Mouse (Mus musculus): ENCODE measurements around the gene Gm49366. TPM values are rescaled to one million over a fixed set of nuclear protein-coding genes. Genes with fewer than 3 reads are reported as not detected.
"Not testable (repeated sequence)": the region's sequence is repeated elsewhere in the genome, so short reads cannot be mapped to it uniquely, and the experiment has no call there.

Gm49366 gene
- total RNA-seq, 1 experiment from 2014 or later = not detected

DNA sequence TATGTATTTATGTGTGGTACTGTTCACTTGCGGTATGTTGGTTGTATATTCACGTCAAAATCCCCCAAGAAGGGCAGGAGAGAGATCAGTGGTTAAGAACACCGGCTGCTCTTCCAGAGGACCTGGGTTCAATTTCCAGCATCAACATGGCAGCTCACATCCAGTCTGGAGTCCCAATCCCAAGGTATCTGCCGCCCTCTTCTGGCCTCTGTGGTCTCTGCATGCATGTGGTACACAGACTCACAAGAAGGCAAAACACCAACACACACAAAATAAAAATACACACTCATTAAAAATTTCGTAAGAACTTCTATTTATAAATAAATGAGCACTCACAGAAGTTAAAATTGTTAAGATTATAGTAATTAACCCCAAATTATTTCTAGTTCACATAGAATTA is 24.5 kb downstream of the Gm49366 start:
- ATAC-seq (replicated peaks in 1 of 2; ENCODE audit: insufficient read depth in 1 of 2, low FRiP score in 2 of 2, low TSS enrichment in 1 of 2, low read depth in 1 of 2, poor library complexity in 2 of 2, severe bottlenecking in 2 of 2) = no peak

DNA sequence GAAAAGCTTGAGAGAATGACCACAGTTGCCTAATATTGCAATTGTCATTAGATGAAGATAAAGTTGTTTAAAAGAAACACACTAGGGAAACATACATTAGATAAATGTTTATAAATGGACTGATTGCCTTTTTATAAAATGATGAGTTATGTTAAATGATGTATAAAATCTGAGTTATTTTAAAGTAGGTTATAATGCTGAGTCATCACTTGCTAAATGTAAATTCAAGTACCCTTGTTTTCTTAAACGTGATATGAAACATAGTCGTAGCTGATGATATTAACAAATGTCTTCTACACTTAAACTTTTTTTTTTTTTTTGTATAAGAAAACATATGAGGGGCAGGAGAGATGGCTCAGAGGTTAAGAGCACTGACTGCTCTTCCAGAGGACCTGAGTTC is 25.1 kb downstream of the Gm49366 start:
- ATAC-seq (replicated peaks in 1 of 2; ENCODE audit: insufficient read depth in 1 of 2, low FRiP score in 2 of 2, low TSS enrichment in 1 of 2, low read depth in 1 of 2, poor library complexity in 2 of 2, severe bottlenecking in 2 of 2) = no peak

DNA sequence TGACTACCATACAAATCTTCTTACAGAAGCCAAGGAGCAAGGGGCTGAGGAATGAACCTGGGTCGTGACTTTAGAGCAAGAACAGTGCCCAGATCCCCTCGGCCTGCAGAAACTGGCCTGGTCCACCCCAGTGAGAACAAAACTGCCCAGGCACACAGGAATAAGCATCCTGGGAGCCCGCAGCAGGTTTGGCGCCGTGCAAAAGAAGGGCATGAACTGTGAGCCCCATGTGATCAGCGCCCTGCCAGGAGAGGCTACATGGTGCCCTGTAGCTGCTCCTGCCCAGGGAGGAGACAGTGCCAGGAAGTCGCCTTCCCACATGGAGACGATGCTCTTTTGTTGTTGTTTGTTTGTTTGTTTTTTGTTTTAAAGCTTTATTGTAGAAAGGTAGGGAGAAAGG is 25.9 kb downstream of the Gm49366 start:
- no peak for ATAC-seq (replicated peaks in 1 of 2; ENCODE audit: insufficient read depth in 1 of 2, low FRiP score in 2 of 2, low TSS enrichment in 1 of 2, low read depth in 1 of 2, poor library complexity in 2 of 2, severe bottlenecking in 2 of 2)

DNA sequence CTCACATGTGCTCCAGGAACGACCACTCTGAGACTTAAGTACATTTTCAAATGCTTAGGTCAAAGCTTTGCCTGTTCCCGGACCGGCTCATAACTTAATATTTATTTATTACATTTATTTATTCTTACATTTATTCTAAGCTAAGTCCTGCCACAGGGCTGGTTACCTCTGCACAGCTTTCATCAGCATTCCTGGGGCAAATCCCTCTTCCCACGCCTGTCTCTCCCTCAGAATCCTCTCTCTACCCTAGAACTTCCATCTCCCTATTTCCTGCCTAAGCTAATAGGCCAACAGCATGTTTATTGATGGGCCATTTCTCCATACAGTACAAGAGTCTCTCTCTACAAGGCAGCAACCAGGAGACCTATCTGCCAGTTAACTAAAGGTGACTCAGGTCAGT is 29.0 kb downstream of the Gm49366 start:
- no peak for ATAC-seq (replicated peaks in 1 of 2; ENCODE audit: insufficient read depth in 1 of 2, low FRiP score in 2 of 2, low TSS enrichment in 1 of 2, low read depth in 1 of 2, poor library complexity in 2 of 2, severe bottlenecking in 2 of 2)

DNA sequence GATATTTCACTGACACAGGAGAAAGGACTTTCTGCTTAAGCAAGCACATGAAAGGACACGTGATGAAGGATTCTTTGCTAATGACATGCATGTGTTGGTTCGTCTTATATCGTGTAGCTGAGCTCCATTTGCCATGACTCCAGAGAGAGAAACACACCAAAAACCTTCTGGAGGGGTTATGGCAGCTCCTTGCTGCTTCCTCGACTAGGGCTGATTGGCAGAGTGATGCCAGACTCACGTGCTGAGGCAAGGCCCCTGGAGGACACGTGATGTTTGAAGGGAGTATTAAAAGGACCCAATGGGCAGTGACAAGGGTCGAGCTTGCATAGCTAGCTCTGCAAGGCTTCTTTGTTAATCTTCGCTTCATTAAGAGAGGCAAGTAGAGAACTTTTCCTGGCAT is 29.6 kb downstream of the Gm49366 start:
- ATAC-seq (replicated peaks in 1 of 2; ENCODE audit: insufficient read depth in 1 of 2, low FRiP score in 2 of 2, low TSS enrichment in 1 of 2, low read depth in 1 of 2, poor library complexity in 2 of 2, severe bottlenecking in 2 of 2) = no peak

DNA sequence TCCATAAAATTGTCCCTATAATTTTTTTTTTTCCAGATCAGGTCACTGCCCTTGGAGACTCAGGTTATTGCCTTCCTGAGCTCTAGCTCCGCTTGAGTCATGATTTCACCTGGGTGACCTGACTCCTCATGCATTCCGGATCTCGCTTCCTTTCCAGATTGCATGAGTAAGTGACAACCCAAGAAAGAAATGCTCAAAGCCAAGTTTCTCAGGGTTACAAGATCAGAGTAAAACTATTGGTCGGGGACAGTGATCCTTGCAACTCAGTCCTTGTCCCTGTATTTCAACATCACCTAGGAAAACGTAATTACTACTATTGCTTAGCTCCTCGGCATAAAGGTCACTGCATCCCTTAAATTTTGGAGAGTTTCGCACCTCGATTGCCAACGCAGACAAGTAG is 30.3 kb downstream of the Gm49366 start, which contains the start of gene Acot5:
Gene Acot5 (plus strand): TSS at position 340 of the 400 bp plus-strand sequence.
- ATAC-seq (replicated peaks in 1 of 2; ENCODE audit: insufficient read depth in 1 of 2, low FRiP score in 2 of 2, low TSS enrichment in 1 of 2, low read depth in 1 of 2, poor library complexity in 2 of 2, severe bottlenecking in 2 of 2) = no peak

DNA sequence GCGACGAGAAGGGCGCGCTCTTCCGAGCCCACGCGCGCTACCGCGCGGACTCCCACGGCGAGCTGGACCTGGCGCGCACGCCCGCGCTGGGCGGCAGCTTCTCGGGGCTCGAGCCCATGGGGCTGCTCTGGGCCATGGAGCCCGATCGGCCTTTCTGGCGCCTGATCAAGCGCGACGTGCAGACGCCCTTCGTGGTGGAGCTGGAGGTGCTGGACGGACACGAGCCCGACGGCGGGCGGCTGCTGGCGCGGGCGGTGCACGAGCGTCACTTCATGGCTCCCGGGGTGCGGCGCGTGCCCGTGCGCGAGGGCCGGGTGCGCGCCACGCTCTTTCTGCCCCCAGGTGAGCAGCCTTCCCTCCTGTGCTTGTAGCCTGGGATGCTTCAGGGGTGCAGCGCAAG is 30.8 kb downstream of the Gm49366 start:
- ATAC-seq (replicated peaks in 1 of 2; ENCODE audit: insufficient read depth in 1 of 2, low FRiP score in 2 of 2, low TSS enrichment in 1 of 2, low read depth in 1 of 2, poor library complexity in 2 of 2, severe bottlenecking in 2 of 2) = not testable (repeated sequence)

DNA sequence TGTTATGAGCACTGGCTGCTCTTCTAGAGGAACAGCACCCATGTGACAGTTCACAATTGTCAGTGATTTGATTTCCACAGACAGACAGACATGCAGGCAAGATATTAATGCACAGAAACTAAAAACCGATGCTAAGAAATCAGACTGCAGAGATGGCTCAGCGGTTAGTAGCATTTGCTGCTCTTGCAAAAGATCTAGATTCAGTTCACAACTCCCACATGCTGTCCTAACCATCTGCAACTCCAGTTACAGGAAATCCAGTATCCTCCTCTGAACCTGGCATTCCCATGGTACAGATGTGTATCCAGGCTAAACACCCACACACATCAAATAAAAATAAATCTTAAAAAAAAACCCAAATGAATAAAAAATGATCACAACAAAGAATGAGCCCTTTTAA is 33.0 kb downstream of the Gm49366 start:
- ATAC-seq (replicated peaks in 1 of 2; ENCODE audit: insufficient read depth in 1 of 2, low FRiP score in 2 of 2, low TSS enrichment in 1 of 2, low read depth in 1 of 2, poor library complexity in 2 of 2, severe bottlenecking in 2 of 2) = no peak

DNA sequence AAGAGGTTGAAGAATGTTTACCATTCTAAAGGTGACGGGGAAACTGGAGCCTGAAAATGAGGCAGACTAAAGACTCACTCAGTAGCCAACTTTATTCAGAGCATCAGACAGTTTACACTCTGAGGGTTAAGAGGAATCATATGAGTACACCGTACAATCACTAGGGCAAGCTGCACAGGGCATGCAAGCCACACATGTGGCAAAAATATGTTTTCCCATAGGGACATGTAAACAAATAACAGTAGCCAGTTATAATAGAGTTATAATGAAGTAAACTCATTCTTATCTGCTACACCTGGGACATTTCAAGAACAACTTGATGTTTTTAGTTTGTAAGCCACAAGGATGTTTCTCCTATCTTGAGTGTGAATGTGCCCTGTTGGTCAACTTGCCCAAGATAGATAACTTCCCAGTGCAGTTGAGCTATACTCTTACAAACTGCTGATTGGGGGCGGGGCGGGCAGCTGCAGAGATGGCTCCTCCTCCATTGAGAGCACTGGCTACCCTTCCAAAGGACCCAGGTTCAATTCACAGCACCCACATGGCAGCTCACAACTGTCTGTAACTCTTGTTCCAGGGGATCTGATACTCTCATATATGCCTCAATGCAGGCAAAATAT is 38.7 kb downstream of the Gm49366 start:
- no peak for ATAC-seq (replicated peaks in 1 of 2; ENCODE audit: insufficient read depth in 1 of 2, low FRiP score in 2 of 2, low TSS enrichment in 1 of 2, low read depth in 1 of 2, poor library complexity in 2 of 2, severe bottlenecking in 2 of 2)

DNA sequence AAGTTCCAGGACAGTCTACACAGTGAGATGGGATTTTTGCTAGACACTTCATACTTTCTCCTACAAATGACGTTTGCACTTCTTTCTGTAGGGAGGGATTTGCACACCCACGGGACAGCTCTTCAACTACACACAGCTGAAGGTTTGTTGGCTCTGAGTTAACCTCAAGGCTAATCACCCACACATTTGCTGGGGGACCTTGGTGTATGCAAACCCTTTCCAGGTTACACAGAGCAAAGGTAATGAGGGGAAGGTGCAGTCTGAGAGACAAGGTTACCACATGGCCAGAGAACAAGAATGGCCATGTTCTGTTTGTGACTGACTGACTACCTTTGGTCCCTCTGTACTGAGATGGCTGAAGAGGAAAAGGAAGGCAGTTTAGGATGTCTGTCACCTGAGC is 45.1 kb downstream of the Gm49366 start:
- ATAC-seq (replicated peaks in 1 of 2; ENCODE audit: insufficient read depth in 1 of 2, low FRiP score in 2 of 2, low TSS enrichment in 1 of 2, low read depth in 1 of 2, poor library complexity in 2 of 2, severe bottlenecking in 2 of 2) = no peak

DNA sequence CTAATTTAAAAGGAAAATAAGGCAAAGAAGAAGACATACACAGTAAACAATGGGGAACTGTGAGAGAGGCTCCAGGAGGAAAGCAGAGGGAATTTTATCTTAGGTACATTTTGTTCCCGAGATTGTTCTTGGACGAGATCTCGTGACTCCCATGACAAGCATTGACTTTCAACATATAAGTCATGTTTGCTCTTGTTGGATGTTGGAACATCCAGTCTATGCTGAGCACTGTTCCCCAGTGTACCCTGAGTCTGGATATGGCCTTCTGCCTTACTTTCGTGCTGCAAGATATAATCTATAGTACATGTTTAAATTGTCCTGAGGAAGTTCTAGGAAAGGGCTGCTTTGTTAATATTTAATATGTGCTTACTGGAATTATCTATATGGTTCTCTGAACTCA is 45.8 kb downstream of the Gm49366 start:
- no peak for ATAC-seq (replicated peaks in 1 of 2; ENCODE audit: insufficient read depth in 1 of 2, low FRiP score in 2 of 2, low TSS enrichment in 1 of 2, low read depth in 1 of 2, poor library complexity in 2 of 2, severe bottlenecking in 2 of 2)

DNA sequence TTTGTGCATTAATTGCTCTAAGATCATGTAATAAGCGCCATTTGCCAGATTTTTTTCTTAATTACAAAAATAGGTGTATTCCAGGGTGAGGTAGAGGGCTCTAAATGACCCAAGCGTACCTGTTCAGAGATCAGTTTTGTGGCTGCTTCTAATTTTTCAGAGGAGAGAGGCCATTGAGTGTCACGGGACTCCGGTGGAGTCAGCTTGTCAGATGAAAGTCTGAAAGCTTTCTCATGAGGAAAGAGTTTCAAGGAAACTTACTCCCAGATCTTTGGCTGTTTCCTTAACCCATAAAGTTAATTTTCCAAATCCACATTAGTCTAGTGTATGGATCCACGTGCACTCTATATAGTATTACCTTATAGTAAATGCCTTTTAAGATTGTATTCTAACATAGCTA is 55.9 kb downstream of the Gm49366 start:
- ATAC-seq (replicated peaks in 1 of 2; ENCODE audit: insufficient read depth in 1 of 2, low FRiP score in 2 of 2, low TSS enrichment in 1 of 2, low read depth in 1 of 2, poor library complexity in 2 of 2, severe bottlenecking in 2 of 2) = not testable (repeated sequence)

DNA sequence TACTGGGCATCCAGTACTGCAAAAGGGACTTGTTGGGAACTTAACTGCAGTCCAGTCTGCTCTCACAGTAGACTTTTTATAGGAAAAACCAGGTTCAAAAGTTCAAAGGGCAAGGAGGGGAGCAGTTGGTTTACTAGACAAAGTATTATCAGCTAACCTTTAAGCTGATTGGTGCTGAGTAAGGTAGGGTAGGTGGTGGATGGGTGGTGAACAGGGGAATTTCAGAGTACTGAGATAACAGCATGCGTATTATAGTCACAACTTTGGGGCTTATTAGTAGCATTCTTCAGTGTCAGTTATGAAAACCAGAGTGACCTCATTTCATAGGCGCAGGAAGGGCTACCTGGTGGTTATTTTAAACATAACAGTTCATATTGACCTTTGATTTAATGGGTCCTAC is 60.9 kb downstream of the Gm49366 start:
- no peak for ATAC-seq (replicated peaks in 1 of 2; ENCODE audit: insufficient read depth in 1 of 2, low FRiP score in 2 of 2, low TSS enrichment in 1 of 2, low read depth in 1 of 2, poor library complexity in 2 of 2, severe bottlenecking in 2 of 2)

DNA sequence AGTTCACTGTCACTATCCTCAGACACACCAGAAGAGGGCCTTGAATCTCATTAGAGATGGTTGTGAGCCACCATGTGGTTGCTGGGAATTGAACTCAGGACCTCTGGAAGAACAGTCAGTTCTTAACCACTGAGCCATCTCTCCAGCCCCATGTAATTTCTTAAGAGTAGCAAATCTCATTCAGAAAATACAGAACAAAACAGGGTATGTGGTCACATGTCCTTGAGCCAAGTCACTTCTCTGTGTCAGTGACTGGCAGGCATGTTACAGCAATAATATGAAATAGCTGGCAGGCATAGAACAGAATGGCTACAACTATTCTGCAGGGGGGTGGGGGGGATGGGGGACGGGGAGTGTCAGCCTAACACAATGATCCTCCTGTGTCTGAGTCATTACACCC is 61.3 kb downstream of the Gm49366 start:
- ATAC-seq (replicated peaks in 1 of 2; ENCODE audit: insufficient read depth in 1 of 2, low FRiP score in 2 of 2, low TSS enrichment in 1 of 2, low read depth in 1 of 2, poor library complexity in 2 of 2, severe bottlenecking in 2 of 2) = no peak

DNA sequence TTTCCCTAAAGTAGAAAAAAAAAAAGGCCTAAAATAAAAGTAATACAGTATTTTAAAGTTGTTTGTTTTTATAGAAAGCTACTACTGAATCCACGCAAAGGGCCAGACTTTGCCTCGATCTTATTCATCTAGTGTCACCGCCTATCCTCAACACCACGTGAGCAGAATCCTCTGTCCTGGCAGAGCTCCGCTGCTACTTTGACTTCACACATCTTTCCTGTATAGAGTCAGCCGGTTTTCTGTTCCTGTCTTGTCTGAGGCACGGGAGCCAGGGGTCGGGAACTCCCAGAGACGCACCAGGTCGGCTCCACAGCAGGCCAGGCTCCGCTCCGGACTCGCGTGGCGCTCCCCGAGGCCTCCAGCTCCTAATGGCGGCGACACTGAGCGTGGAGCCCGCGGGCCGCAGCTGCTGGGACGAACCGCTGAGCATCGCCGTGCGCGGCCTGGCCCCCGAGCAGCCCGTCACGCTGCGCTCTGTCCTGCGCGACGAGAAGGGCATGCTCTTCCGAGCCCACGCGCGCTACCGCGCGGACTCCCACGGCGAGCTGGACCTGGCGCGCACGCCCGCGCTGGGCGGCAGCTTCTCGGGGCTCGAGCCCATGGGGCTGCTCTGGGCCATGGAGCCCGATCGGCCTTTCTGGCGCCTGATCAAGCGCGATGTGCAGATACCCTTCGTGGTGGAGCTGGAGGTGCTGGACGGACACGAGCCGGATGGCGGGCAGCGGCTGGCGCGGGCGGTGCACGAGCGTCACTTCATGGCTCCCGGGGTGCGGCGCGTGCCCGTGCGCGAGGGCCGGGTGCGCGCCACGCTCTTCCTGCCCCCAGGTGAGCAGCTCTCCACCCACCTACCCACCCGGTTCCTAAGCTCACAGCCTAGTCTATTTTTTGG is 62.1 kb downstream of the Gm49366 start, which contains the start of gene Acot6:
Gene Acot6 (plus strand): TSS at position 51 of the 889 bp plus-strand sequence.
- ATAC-seq (replicated peaks in 1 of 2; ENCODE audit: insufficient read depth in 1 of 2, low FRiP score in 2 of 2, low TSS enrichment in 1 of 2, low read depth in 1 of 2, poor library complexity in 2 of 2, severe bottlenecking in 2 of 2) = peak; percentile 37 to 60

DNA sequence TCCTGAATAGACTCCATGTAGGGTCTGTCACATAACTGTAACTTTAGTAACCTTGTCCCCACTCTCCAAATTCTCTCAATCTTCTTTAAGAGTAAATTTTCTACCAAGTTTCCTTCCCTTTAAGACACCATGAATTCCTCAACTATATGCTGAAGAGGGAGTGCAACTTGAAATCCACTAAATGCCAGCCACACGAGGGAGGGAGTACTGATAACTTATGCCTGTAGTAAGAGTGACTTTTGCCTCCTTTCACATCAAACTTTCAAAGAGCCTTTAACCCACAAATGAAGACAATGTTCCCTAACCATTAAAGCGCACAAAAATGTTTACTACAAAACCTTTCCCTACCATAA is 62.7 kb downstream of the Gm49366 start:
- no peak for ATAC-seq (replicated peaks in 1 of 2; ENCODE audit: insufficient read depth in 1 of 2, low FRiP score in 2 of 2, low TSS enrichment in 1 of 2, low read depth in 1 of 2, poor library complexity in 2 of 2, severe bottlenecking in 2 of 2)

DNA sequence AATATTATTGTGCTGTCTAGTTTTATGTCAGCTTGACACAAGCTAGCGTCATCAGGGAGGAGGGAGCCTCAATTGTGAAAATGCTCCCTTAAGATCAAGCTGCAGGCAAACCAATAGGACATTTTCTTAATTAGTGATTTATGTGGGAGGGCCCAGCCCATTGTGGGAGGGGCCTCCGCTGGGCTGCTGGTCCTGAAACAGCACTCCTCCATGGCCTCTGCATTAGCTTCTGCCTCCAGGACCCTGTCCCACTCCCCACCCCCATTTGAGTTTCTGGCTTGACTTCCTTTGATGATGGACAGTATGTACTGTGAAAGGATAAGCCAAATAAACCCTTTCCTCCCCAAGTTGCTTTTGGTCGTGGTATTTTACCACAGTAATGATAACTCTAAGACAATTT is 68.3 kb downstream of the Gm49366 start:
- no peak for ATAC-seq (replicated peaks in 1 of 2; ENCODE audit: insufficient read depth in 1 of 2, low FRiP score in 2 of 2, low TSS enrichment in 1 of 2, low read depth in 1 of 2, poor library complexity in 2 of 2, severe bottlenecking in 2 of 2)

DNA sequence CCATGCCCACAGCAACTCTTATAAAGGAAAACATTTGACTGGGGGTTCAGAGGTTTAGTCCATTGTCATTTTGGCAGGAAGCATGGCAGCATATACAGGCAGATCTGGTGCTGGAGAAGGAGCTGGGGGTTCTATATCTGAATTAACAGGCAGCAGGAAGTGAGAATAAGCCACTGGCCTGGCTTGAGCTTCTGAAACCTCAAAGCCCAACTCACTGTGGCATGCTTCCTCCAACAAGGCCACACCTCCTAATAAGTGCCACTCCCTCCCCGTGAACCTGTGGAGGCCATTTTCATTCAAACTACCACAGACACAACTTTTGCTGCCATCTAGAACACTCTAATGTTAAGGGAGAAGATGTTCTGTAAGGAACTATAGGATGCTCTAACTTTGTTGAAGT is 69.0 kb downstream of the Gm49366 start:
- no peak for ATAC-seq (replicated peaks in 1 of 2; ENCODE audit: insufficient read depth in 1 of 2, low FRiP score in 2 of 2, low TSS enrichment in 1 of 2, low read depth in 1 of 2, poor library complexity in 2 of 2, severe bottlenecking in 2 of 2)

Data from hematopoietic stem cell, adult 5-6 weeks (primary cell).